Mouse (Mus musculus) bone marrow, adult 2 months (tissue): Measurements from ENCODE around the gene Uxs1. TPM values are rescaled to one million over a fixed set of nuclear protein-coding genes. Genes with fewer than 3 reads are reported as not detected.
A peak's percentile ranks its signal among the peaks of the same experiment; 100 is the strongest.

ENCODE experiments used
- H3K27ac ChIP-seq: fragments of 200-500 bp; 2 replicates; pipeline ENCODE4 v1.5.1; 2012; ENCODE audit warnings: low read depth, mild to moderate bottlenecking, control low read depth, inconsistent platforms, low read length; ENCODE audit not compliant: control insufficient read depth, poor library complexity, insufficient read depth
- H3K4me1 ChIP-seq: fragments of 200-500 bp; 2 replicates; pipeline ENCODE4 v1.6.1; 2011; ENCODE audit warnings: low read length; ENCODE audit not compliant: control insufficient read depth, insufficient read depth
- H3K4me3 ChIP-seq: fragments of 200-500 bp; replicated peaks from 2 replicates; pipeline ENCODE3; 2011; ENCODE audit warnings: mild to moderate bottlenecking, low read depth, low read length, control low read depth; ENCODE audit not compliant: control insufficient read depth
- CTCF ChIP-seq: fragments of 200-500 bp; IDR thresholded peaks from 2 replicates; pipeline ENCODE4 v1.5.1; 2011; ENCODE audit warnings: low read length, control low read depth; ENCODE audit not compliant: control insufficient read depth, insufficient read depth
- POLR2A ChIP-seq: fragments of 200-500 bp; IDR thresholded peaks from 2 replicates; pipeline ENCODE4 v1.6.1; 2011; ENCODE audit warnings: low read depth, mild to moderate bottlenecking, control low read depth, low read length, borderline replicate concordance; ENCODE audit not compliant: control insufficient read depth
- WGBS: fragments of 180-500 bp; shearing (Covaris S2); methylation state at CpG from one replicate; pipeline ENCODE4 v1.1.7; 2018; 5-methylcytosine and 5-hydroxymethylcytosine counted together
- polyA plus RNA-seq: library from polyadenylated mRNA; stranded (reverse); fragments of >200 nt; gene quantifications from 2 replicates; pipeline ENCODE4 v1.2.4, GENCODE M21; 2011; ENCODE audit warnings: low replicate concordance; ENCODE audit not compliant: missing spikeins, insufficient read depth, insufficient read length

Gene Uxs1
- polyA plus RNA-seq, 1 experiment, result 7.8 TPM

DNA sequence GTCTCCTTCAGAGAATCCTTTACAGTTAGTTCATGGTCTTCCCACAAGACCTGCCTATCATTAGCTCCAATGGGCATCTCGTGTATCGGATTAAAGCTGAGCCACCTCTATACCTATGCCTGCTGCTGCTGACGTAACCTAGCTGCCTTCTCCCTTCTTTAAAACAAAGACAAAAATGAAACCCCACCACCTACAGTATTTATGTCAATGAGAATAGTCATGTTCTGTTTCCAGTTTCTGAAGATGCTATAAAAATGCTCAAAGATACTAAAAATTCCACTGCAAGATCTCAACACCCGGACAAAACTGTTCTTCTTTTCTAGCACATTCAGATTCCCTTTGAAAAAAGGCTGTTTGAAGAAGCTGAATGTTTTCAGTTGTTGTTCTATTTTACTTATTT, 9.2 kb downstream of the Uxs1 start:
- TF ChIP-seq CTCF, result no peak
- TF ChIP-seq POLR2A, result no peak
- Histone ChIP-seq H3K4me1 (no peaks in the 10 kb centered on the region; the same call in 1 of the 2 replicates), H3K4me3 (no peak overlapping the region), H3K27ac (no peak overlapping the region)
- WGBS, result 90% methylated on average over 4 of the region's 4 CpGs

DNA sequence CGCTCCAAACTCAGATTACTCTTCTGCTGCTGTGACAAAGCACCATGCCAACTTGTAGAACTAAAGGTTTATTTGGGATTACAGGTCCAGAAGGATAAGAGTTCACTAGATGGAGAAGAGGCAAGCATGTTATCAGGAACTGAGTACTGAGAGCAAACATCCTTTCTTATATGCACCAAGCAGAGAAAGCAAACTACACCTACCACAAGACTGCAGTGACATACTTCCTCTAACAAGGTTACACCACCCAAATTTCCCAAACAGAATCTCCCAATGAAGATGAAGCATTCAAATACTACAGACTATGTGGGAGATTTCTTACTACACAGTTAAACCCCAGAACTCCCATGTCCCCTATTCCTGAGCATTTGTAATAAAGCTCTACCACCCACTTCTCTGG, 15.8 kb downstream of the Uxs1 start:
- Histone ChIP-seq H3K27ac (peak overlapping the region; percentile 79; the same call in 1 of the 2 replicates), H3K4me1 (peaks cover 8% of the 10 kb centered on the region), H3K4me3 (no peak overlapping the region)
- 81% methylated on average over 1 of the region's 1 CpGs for WGBS
- TF ChIP-seq POLR2A (no peak), CTCF (no peak)

DNA sequence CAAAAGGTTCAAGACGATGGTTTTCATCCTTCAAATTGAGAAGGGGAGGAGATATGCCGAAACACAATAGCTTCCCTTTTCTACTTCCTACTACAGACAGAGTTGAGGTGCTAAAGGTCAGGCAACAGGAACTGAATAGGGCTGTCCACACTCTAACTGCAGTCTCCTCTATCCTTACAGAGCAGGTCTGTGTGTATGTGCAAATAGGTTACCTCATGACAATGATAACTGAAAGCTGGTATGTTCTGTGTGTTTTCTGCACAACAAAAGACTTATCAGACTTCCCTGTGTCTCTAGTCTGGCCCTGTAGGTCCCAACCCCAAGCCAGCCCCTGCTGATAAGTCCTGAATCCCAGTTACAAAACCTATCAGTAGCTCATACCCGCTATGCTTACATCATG, 16.5 kb downstream of the Uxs1 start:
- 25% methylated on average over 3 of the region's 3 CpGs for WGBS
- Histone ChIP-seq H3K4me1 (peaks cover 8% of the 10 kb centered on the region), H3K27ac (peak overlapping the region; percentile 76; the same call in 1 of the 2 replicates), H3K4me3 (no peak overlapping the region)
- TF ChIP-seq POLR2A (no peak), CTCF (no peak)

DNA sequence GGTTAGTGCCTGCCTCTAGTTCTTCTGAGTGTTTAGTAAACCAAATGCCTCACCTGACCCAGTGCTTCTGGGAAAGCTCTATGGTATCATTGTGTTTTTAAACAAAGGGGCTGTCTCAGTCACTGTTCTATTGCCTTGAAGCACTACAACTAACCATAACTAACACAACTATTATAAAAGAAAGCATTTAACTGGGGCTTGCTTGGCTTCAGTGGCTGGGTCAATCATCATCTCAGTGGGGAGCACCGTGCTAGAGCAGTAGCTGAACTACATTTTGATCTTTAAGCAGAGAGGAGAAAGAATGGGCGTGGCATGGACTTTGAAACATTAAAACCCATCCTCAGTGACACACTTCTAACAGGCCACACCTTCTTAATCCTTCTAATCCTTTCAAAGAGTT, 18.2 kb downstream of the Uxs1 start:
- no peak overlapping the region for H3K4me3 ChIP-seq
- H3K27ac ChIP-seq, result no peak overlapping the region
- TF ChIP-seq POLR2A (no peak), CTCF (no peak)
- peaks cover 8% of the 10 kb centered on the region for H3K4me1 ChIP-seq
- 95% methylated on average over 2 of the region's 2 CpGs for WGBS

DNA sequence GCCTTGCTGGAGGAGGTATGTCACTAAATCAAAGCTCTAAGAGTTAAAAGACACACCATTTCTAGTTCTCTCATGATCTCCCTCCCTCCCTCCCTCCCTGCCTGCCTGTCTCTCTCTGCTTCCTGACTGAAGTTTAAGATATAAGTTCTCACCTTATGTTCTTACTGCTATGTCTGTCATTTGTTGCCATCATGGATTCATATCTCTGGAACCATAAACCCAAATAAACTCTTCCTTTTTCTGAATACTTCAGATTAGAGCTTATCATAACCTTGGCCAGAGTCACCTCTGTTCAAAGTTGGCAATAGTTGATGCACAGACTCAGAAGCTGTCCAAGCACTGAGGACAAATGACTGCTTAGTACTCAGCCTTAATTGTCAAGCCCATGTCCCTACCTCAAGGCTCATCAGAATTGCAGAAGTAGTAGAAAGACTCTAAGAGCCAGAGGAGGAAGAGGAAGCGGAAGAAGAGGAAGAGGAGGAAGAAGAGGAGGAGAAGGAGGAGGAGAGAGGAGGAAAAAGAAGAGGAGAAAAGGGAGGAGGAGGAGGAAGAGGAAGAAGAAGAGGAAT, 23.6 kb downstream of the Uxs1 start:
- TF ChIP-seq POLR2A (no peak), CTCF (no peak)
- WGBS, result 65% methylated on average over 1 of the region's 1 CpGs

DNA sequence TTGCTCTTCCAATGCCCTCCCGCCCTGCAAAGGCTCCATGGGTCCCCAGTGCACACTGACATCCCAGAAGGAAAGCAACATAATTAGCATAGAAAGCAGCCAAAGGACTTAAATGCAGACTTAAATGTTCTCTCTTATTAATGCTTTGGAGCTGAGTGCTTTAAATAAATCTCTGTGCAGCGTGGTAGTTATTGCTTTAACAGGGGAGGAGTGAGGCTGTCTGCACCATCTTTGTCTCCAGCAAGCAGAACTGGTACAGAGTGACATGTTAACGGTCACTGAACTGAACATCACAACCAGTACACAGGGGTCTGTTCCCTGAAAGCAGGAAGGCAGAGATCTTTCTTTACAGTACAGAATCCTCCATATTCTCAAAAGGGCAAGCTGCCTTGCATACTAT, 29.6 kb downstream of the Uxs1 start:
- WGBS, result 92% methylated on average over 3 of the region's 3 CpGs
- no peaks in the 10 kb centered on the region for H3K4me1 ChIP-seq
- no peak for TF ChIP-seq CTCF
- TF ChIP-seq POLR2A, result no peak
- H3K4me3 ChIP-seq, result no peak overlapping the region
- H3K27ac ChIP-seq, result no peak overlapping the region

More for the DNA sequence above, 23.6 kb downstream of the Uxs1 start:
- Histone ChIP-seq H3K4me1 (no peaks in the 10 kb centered on the region; the same call in 1 of the 2 replicates), H3K4me3 (no peak overlapping the region), H3K27ac (no peak overlapping the region)

DNA sequence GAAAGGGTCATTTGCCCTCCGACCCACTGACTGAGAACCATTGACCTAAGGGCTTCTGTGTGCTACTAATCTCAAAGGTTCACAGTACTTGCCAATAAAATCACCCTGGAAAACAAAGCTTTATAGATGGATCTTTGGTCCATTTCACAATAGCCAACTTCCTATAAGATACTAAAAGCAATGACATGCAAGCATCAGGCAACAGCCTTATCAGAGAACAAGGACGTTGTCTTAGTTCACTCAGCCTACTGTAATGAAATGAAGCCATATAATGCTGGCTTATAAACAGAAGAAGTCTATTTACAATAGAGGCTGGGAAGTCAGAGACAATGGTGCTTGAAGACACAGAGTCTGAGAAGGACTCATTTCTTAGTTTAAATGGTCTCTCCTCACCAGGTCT, 37.8 kb downstream of the Uxs1 start:
- no peaks in the 10 kb centered on the region for H3K4me1 ChIP-seq
- H3K4me3 ChIP-seq, result no peak overlapping the region
- 80% methylated on average over 2 of the region's 2 CpGs for WGBS
- TF ChIP-seq POLR2A, result no peak
- no peak for TF ChIP-seq CTCF
- H3K27ac ChIP-seq, result no peak overlapping the region

DNA sequence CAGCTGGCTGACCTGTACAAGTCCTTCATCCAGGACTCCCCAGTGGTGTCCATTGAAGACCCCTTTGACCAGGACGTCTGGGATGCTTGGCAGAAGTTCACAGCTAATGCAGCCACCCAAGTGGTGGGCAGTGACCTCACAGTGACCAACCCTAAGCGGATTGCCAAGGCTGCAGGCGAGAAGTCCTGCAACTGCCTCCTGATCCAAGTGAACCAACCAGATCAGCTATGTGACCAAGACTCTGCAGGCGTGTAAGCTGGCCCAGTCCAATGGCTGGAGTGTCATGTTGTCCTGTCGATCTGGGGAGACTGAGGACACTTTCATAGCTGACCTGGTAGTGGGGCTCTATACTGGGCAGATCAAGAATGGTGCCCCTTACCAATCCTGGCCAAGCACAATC, 40.9 kb downstream of the Uxs1 start:
- TF ChIP-seq POLR2A (no peak), CTCF (no peak)
- WGBS, result 86% methylated on average over 5 of the region's 5 CpGs
- H3K27ac ChIP-seq, result no peak overlapping the region
- H3K4me1 ChIP-seq, result no peaks in the 10 kb centered on the region
- no peak overlapping the region for H3K4me3 ChIP-seq

DNA sequence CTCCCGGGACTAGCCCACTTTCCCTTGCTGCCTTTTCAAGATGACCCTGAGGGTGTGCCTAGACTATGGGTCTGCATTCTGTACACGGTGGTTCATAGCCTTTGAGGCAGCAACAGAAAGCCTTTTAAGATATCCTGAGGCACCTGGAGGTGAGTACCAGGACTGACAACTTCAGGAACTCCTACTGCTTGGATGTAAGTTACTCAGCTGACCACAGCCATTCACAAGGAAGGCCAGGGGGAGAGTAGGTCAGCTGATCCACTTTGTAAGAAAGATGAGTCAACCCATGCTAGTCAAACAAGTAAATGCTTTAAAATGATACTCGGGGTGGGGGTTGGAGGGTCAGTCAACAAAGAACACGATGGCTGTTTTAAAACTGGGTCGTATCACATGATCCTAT, 42.3 kb downstream of the Uxs1 start:
- 88% methylated on average over 5 of the region's 5 CpGs for WGBS
- TF ChIP-seq CTCF (no peak), POLR2A (no peak)
- H3K27ac ChIP-seq, result no peak overlapping the region
- no peak overlapping the region for H3K4me3 ChIP-seq
- H3K4me1 ChIP-seq, result no peaks in the 10 kb centered on the region

DNA sequence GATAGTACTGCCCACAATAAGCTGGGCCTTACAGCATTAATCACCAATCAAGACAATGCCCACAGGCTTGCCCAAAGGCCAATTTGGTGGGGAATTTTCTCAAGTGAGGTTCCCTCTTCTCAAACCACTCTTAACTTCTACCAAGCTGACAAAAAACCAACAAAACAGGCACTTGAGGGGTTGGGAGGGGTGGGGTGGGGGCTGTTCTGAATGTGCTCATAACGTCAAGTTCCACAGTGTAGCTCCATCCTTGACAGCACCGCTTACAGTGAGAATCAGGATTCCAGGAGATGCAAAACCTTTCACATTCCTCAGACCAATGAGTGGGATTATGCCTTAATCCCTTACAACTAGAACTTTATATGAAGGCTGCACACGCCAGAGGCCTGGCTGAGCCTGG, 44.4 kb downstream of the Uxs1 start:
- WGBS, result 91% methylated on average over 3 of the region's 3 CpGs
- no peak overlapping the region for H3K27ac ChIP-seq
- TF ChIP-seq POLR2A (no peak), CTCF (no peak)
- H3K4me3 ChIP-seq, result no peak overlapping the region
- no peaks in the 10 kb centered on the region for H3K4me1 ChIP-seq
